In the genomic region with DNA sequence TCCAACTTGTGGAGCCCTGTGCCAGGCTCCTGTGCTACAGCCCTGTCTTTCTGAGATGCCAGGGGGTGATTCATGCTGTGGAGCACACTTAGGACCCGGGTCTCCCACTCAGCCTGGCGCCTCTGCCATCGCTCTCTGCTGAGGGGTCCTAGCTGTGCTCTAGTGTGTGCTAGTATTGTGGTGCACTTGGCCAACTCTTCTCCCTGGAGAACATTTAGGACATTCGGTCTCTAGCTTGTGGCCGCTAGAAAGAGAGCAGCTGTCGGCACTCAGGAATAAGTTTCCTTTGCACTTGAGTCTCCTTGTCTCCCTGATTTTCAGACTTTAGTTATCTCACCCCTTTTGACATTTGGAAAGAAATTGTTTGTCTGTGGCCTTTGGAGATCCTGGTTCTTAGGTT, we compare ENCODE assay signal across 24 mouse cellular contexts.
"Had no signal": no experiment of that assay in that cellular context is flagged by ENCODE, and none has a peak within 500 bp of the region (broad histone marks: within the 10 kb centered on the region; RNA-seq: fewer than 3 reads in every experiment).

No protein-coding gene starts in this region.

- H3K27me3 ChIP-seq: limb, embryonic 13.5 days; liver, embryonic 12.5 days; liver, embryonic 15.5 days; lung, embryonic 15.5 days; megakaryocyte, embryonic 14.5 days; midbrain, embryonic 13.5 days; neural tube, embryonic 13.5 days; stomach, embryonic 15.5 days had no signal

- H3K4me3 ChIP-seq: layer of hippocampus, adult 2 months; limb, embryonic 10.5 days; limb, embryonic 13.5 days; liver, embryonic 12.5 days; liver, embryonic 15.5 days; lung, embryonic 15.5 days; megakaryocyte, embryonic 14.5 days; midbrain, embryonic 10.5 days; midbrain, embryonic 13.5 days; myocyte; neural tube, embryonic 13.5 days; stomach, embryonic 15.5 days had no signal

- DNase-seq: kidney, adult 11 months; kidney, adult 8-10 months; layer of hippocampus, adult 9-11 months; liver; lung, adult 18-20 months; lung, postnatal 10 days; lung, postnatal 36 days; retina, postnatal 1 day; right cerebral cortex, postnatal 25 days; spleen, adult 18-20 months; thymus, postnatal 25 days had no signal

- H3K4me2 ChIP-seq: limb, embryonic 13.5 days; liver, embryonic 12.5 days; liver, embryonic 15.5 days; lung, embryonic 15.5 days; midbrain, embryonic 13.5 days; neural tube, embryonic 13.5 days; stomach, embryonic 15.5 days had no signal

- H3K36me3 ChIP-seq: limb, embryonic 10.5 days; limb, embryonic 13.5 days; liver, embryonic 12.5 days; liver, embryonic 15.5 days; lung, embryonic 15.5 days; midbrain, embryonic 10.5 days; midbrain, embryonic 13.5 days; neural tube, embryonic 13.5 days; stomach, embryonic 15.5 days had no signal

- H3K9me3 ChIP-seq: limb, embryonic 10.5 days; limb, embryonic 13.5 days; liver, embryonic 12.5 days; liver, embryonic 15.5 days; lung, embryonic 15.5 days; midbrain, embryonic 10.5 days; midbrain, embryonic 13.5 days; neural tube, embryonic 13.5 days; stomach, embryonic 15.5 days had no signal

- H3K9ac ChIP-seq: limb, embryonic 13.5 days; liver, embryonic 12.5 days; liver, embryonic 15.5 days; lung, embryonic 15.5 days; midbrain, embryonic 13.5 days; neural tube, embryonic 13.5 days; stomach, embryonic 15.5 days had no signal

- H3K4me1 ChIP-seq: limb, embryonic 10.5 days; liver, embryonic 12.5 days; liver, embryonic 15.5 days; lung, embryonic 15.5 days; megakaryocyte, embryonic 14.5 days; midbrain, embryonic 10.5 days; midbrain, embryonic 13.5 days; neural tube, embryonic 13.5 days; stomach, embryonic 15.5 days had no signal

- ATAC-seq: liver, embryonic 12.5 days; midbrain, embryonic 13.5 days; midbrain, embryonic 16.5 days had no signal

- H3K27ac ChIP-seq: layer of hippocampus, adult 2 months; limb, embryonic 10.5 days; limb, embryonic 13.5 days; liver, embryonic 12.5 days; liver, embryonic 15.5 days; lung, embryonic 15.5 days; midbrain, embryonic 10.5 days; midbrain, embryonic 13.5 days; neural tube, embryonic 13.5 days; stomach, embryonic 15.5 days had no signal
